Mouse (Mus musculus): ENCODE data around the gene Pafah2. TPM values are rescaled to one million over a fixed set of nuclear protein-coding genes. Genes with fewer than 3 reads are reported as not detected.

Gene Pafah2
- 7.9 and 10.2 TPM in 2 replicates for polyA plus RNA-seq (2014; fragmentation: Nextera tagmentation; extraction: Ambion mirVana)

- peak within 1 kb of the TSS; percentile 49 for H3K4me3 ChIP-seq (ENCODE audit: low read depth, low read length)
- no peaks in the 10 kb centered on the region for H3K36me3 ChIP-seq (ENCODE audit: control insufficient read depth, insufficient read depth, low read length)
- H3K9ac ChIP-seq (ENCODE audit: low read depth, low read length): peak within 1 kb of the TSS; percentile 65
- WGBS: 1% methylated on average over 31 of the region's 31 CpGs
- no peaks in the 10 kb centered on the region for H3K9me3 ChIP-seq (ENCODE audit: control insufficient read depth, low read length)
- H3K4me1 ChIP-seq (replicated peaks; ENCODE audit: control insufficient read depth, insufficient read depth, low read length): peaks cover 3% of the 10 kb centered on the region
- H3K27ac ChIP-seq (ENCODE audit: low read depth, low read length): no peak within 1 kb of the TSS
- DNase-seq (ENCODE audit: low spot score) (peak; percentile 96), ATAC-seq (ENCODE audit: low FRiP score) (peak; percentile 97)
- no peaks in the 10 kb centered on the region for H3K27me3 ChIP-seq (ENCODE audit: control insufficient read depth, insufficient read depth, low read length)
- peak within 1 kb of the TSS; percentile 85 for H3K4me2 ChIP-seq (replicated peaks; ENCODE audit: low read depth, low read length)
Observed at GRCm38 (mm10) chr4:134395977-134396825, at the start of gene Pafah2. TSS of gene Pafah2 (plus strand) at chr4:134396320.

- H3K27me3 ChIP-seq (ENCODE audit: control insufficient read depth, insufficient read depth, low read length): peaks cover 19% of the 10 kb centered on the region
- H3K4me1 ChIP-seq (replicated peaks; ENCODE audit: control insufficient read depth, insufficient read depth, low read length): peaks cover 7% of the 10 kb centered on the region; the same call in 1 of the 2 replicates
- H3K4me3 ChIP-seq (ENCODE audit: low read depth, low read length): no peak overlapping the region
- WGBS: 77% methylated on average over 11 of the region's 11 CpGs
- DNase-seq (ENCODE audit: low spot score) (no peak), ATAC-seq (ENCODE audit: low FRiP score) (no peak)
- H3K4me2 ChIP-seq (replicated peaks; ENCODE audit: low read depth, low read length): no peak overlapping the region
- H3K36me3 ChIP-seq (ENCODE audit: control insufficient read depth, insufficient read depth, low read length): no peaks in the 10 kb centered on the region
- no peaks in the 10 kb centered on the region for H3K9me3 ChIP-seq (ENCODE audit: control insufficient read depth, low read length)
- no peak overlapping the region for H3K9ac ChIP-seq (ENCODE audit: low read depth, low read length)
- no peak overlapping the region for H3K27ac ChIP-seq (ENCODE audit: low read depth, low read length)
Observed at GRCm38 (mm10) chr4:134348078-134348477, 48.0 kb upstream of the Pafah2 start.

- Histone ChIP-seq H3K4me3 (ENCODE audit: low read depth, low read length) (no peak overlapping the region), H3K4me2 (replicated peaks; ENCODE audit: low read depth, low read length) (no peak overlapping the region), H3K27me3 (ENCODE audit: control insufficient read depth, insufficient read depth, low read length) (peaks cover 14% of the 10 kb centered on the region), H3K4me1 (replicated peaks; ENCODE audit: control insufficient read depth, insufficient read depth, low read length) (peaks cover 7% of the 10 kb centered on the region; the same call in 1 of the 2 replicates), H3K36me3 (ENCODE audit: control insufficient read depth, insufficient read depth, low read length) (no peaks in the 10 kb centered on the region), H3K9me3 (ENCODE audit: control insufficient read depth, low read length) (no peaks in the 10 kb centered on the region), H3K9ac (ENCODE audit: low read depth, low read length) (no peak overlapping the region), H3K27ac (ENCODE audit: low read depth, low read length) (no peak overlapping the region)
- WGBS: 88% methylated on average over 5 of the region's 5 CpGs
- DNase-seq (ENCODE audit: low spot score) (no peak), ATAC-seq (ENCODE audit: low FRiP score) (no peak)
Observed at GRCm38 (mm10) chr4:134348545-134348944, 47.6 kb upstream of the Pafah2 start.

- peaks cover 4% of the 10 kb centered on the region; the same call in 1 of the 2 replicates for H3K27me3 ChIP-seq (ENCODE audit: control insufficient read depth, insufficient read depth, low read length)
- no peak overlapping the region for H3K4me3 ChIP-seq (ENCODE audit: low read depth, low read length)
- H3K9me3 ChIP-seq (ENCODE audit: control insufficient read depth, low read length): no peaks in the 10 kb centered on the region
- H3K36me3 ChIP-seq (ENCODE audit: control insufficient read depth, insufficient read depth, low read length): no peaks in the 10 kb centered on the region
- no peak overlapping the region for H3K9ac ChIP-seq (ENCODE audit: low read depth, low read length)
- no peak overlapping the region for H3K4me2 ChIP-seq (replicated peaks; ENCODE audit: low read depth, low read length)
- WGBS: 91% methylated on average over 7 of the region's 7 CpGs
- ATAC-seq (ENCODE audit: low FRiP score) (no peak), DNase-seq (ENCODE audit: low spot score) (no peak)
- peaks cover 7% of the 10 kb centered on the region; the same call in 1 of the 2 replicates for H3K4me1 ChIP-seq (replicated peaks; ENCODE audit: control insufficient read depth, insufficient read depth, low read length)
- H3K27ac ChIP-seq (ENCODE audit: low read depth, low read length): no peak overlapping the region
Observed at GRCm38 (mm10) chr4:134349829-134350228, 46.3 kb upstream of the Pafah2 start.

- no peaks in the 10 kb centered on the region for H3K9me3 ChIP-seq (ENCODE audit: control insufficient read depth, low read length)
- 94% methylated on average over 6 of the region's 6 CpGs for WGBS
- ATAC-seq (ENCODE audit: low FRiP score): no peak
Observed at GRCm38 (mm10) chr4:134350641-134351040, 45.5 kb upstream of the Pafah2 start.

GRCm38 (mm10) chr4:134351329-134352260, 44.5 kb upstream of the Pafah2 start:
- ATAC-seq (ENCODE audit: low FRiP score) (no peak), DNase-seq (ENCODE audit: low spot score) (peak; percentile 26)
- H3K36me3 ChIP-seq (ENCODE audit: control insufficient read depth, insufficient read depth, low read length): no peaks in the 10 kb centered on the region
- no peaks in the 10 kb centered on the region for H3K27me3 ChIP-seq (ENCODE audit: control insufficient read depth, insufficient read depth, low read length)
- 39% methylated on average over 18 of the region's 18 CpGs for WGBS
- H3K9me3 ChIP-seq (ENCODE audit: control insufficient read depth, low read length): no peaks in the 10 kb centered on the region
- H3K4me1 ChIP-seq (replicated peaks; ENCODE audit: control insufficient read depth, insufficient read depth, low read length): peaks cover 7% of the 10 kb centered on the region; the same call in 1 of the 2 replicates
- no peak overlapping the region for H3K4me2 ChIP-seq (replicated peaks; ENCODE audit: low read depth, low read length)
- H3K9ac ChIP-seq (ENCODE audit: low read depth, low read length): no peak overlapping the region
- H3K4me3 ChIP-seq (ENCODE audit: low read depth, low read length): no peak overlapping the region
- no peak overlapping the region for H3K27ac ChIP-seq (ENCODE audit: low read depth, low read length)

More at GRCm38 (mm10) chr4:134350641-134351040, 45.5 kb upstream of the Pafah2 start:
- Histone ChIP-seq H3K36me3 (ENCODE audit: control insufficient read depth, insufficient read depth, low read length) (no peaks in the 10 kb centered on the region), H3K27ac (ENCODE audit: low read depth, low read length) (no peak overlapping the region), H3K4me1 (replicated peaks; ENCODE audit: control insufficient read depth, insufficient read depth, low read length) (peaks cover 7% of the 10 kb centered on the region; the same call in 1 of the 2 replicates), H3K4me2 (replicated peaks; ENCODE audit: low read depth, low read length) (no peak overlapping the region), H3K27me3 (ENCODE audit: control insufficient read depth, insufficient read depth, low read length) (0 out of 2 replicates have a peak, but pooled peaks cover 2% of the 10 kb centered on the region), H3K4me3 (ENCODE audit: low read depth, low read length) (no peak overlapping the region), H3K9ac (ENCODE audit: low read depth, low read length) (no peak overlapping the region)
- DNase-seq (ENCODE audit: low spot score): no peak

GRCm38 (mm10) chr4:134352261-134352707, 43.8 kb upstream of the Pafah2 start:
- H3K9ac ChIP-seq (ENCODE audit: low read depth, low read length): no peak overlapping the region
- ATAC-seq (ENCODE audit: low FRiP score) (no peak), DNase-seq (ENCODE audit: low spot score) (no peak)
- 71% methylated on average over 12 of the region's 12 CpGs for WGBS
- peaks cover under 1% of the 10 kb centered on the region; the same call in 1 of the 2 replicates for H3K27me3 ChIP-seq (ENCODE audit: control insufficient read depth, insufficient read depth, low read length)
- no peak overlapping the region for H3K4me2 ChIP-seq (replicated peaks; ENCODE audit: low read depth, low read length)
- no peaks in the 10 kb centered on the region for H3K36me3 ChIP-seq (ENCODE audit: control insufficient read depth, insufficient read depth, low read length)
- no peak overlapping the region for H3K4me3 ChIP-seq (ENCODE audit: low read depth, low read length)
- H3K27ac ChIP-seq (ENCODE audit: low read depth, low read length): no peak overlapping the region
- H3K4me1 ChIP-seq (replicated peaks; ENCODE audit: control insufficient read depth, insufficient read depth, low read length): peaks cover 7% of the 10 kb centered on the region; the same call in 1 of the 2 replicates
- H3K9me3 ChIP-seq (ENCODE audit: control insufficient read depth, low read length): no peaks in the 10 kb centered on the region

- DNase-seq (ENCODE audit: low spot score) (no peak), ATAC-seq (ENCODE audit: low FRiP score) (no peak)
- H3K4me2 ChIP-seq (replicated peaks; ENCODE audit: low read depth, low read length): no peak overlapping the region
- no peak overlapping the region for H3K27ac ChIP-seq (ENCODE audit: low read depth, low read length)
- WGBS: 84% methylated on average over 7 of the region's 7 CpGs
- H3K4me1 ChIP-seq (replicated peaks; ENCODE audit: control insufficient read depth, insufficient read depth, low read length): peaks cover 7% of the 10 kb centered on the region; the same call in 1 of the 2 replicates
- no peak overlapping the region for H3K9ac ChIP-seq (ENCODE audit: low read depth, low read length)
- no peaks in the 10 kb centered on the region for H3K36me3 ChIP-seq (ENCODE audit: control insufficient read depth, insufficient read depth, low read length)
- no peaks in the 10 kb centered on the region for H3K9me3 ChIP-seq (ENCODE audit: control insufficient read depth, low read length)
- no peak overlapping the region for H3K4me3 ChIP-seq (ENCODE audit: low read depth, low read length)
- peaks cover 7% of the 10 kb centered on the region; the same call in 1 of the 2 replicates for H3K27me3 ChIP-seq (ENCODE audit: control insufficient read depth, insufficient read depth, low read length)
Observed at GRCm38 (mm10) chr4:134352929-134353328, 43.2 kb upstream of the Pafah2 start.
